Mouse (Mus musculus) brain, adult 2 months (tissue): ENCODE measurements around the gene Crtam.

Source experiments
- DNase-seq: peaks from one replicate; pipeline ENCODE4 v3.0.0; 2011; ENCODE audit warnings: low read depth, low spot score

Gene Crtam

GRCm38 (mm10) chr9:41004415-41004814, at the start of gene Crtam:
Gene Crtam, minus strand, starts transcription at chr9:41004628.
- DNase-seq = no peak

GRCm38 (mm10) chr9:41054166-41054565, 49.7 kb upstream of the Crtam start:
- peak; percentile 98 for DNase-seq

GRCm38 (mm10) chr9:41053478-41053877, 49.0 kb upstream of the Crtam start:
- DNase-seq = no peak

- peak; percentile 69 for DNase-seq
Observed at GRCm38 (mm10) chr9:41051080-41051932, 46.9 kb upstream of the Crtam start.

GRCm38 (mm10) chr9:41050331-41051079, 46.1 kb upstream of the Crtam start:
- peak; percentile 85 for DNase-seq

- DNase-seq = peak; percentile 58
Observed at GRCm38 (mm10) chr9:41049282-41049681, 44.9 kb upstream of the Crtam start.

- peak; percentile 88 for DNase-seq
Observed at GRCm38 (mm10) chr9:41048820-41049219, 44.4 kb upstream of the Crtam start.

GRCm38 (mm10) chr9:41048216-41048615, 43.8 kb upstream of the Crtam start:
- DNase-seq = no peak

GRCm38 (mm10) chr9:41047654-41048053, 43.2 kb upstream of the Crtam start:
- no peak for DNase-seq

- DNase-seq = peak; percentile 95
Observed at GRCm38 (mm10) chr9:41044626-41045025, 40.2 kb upstream of the Crtam start.

- DNase-seq = peak; percentile 85
Observed at GRCm38 (mm10) chr9:41043641-41044040, 39.2 kb upstream of the Crtam start.

GRCm38 (mm10) chr9:41041404-41041803, 37.0 kb upstream of the Crtam start:
- no peak for DNase-seq

GRCm38 (mm10) chr9:41038150-41038664, 33.8 kb upstream of the Crtam start:
- DNase-seq = no peak

- DNase-seq = peak; percentile 58
Observed at GRCm38 (mm10) chr9:41031590-41032489, 27.4 kb upstream of the Crtam start.

- DNase-seq = peak; percentile 41
Observed at GRCm38 (mm10) chr9:41029827-41030226, 25.4 kb upstream of the Crtam start.

- DNase-seq = peak; percentile 78
Observed at GRCm38 (mm10) chr9:41028470-41028869, 24.0 kb upstream of the Crtam start.

- no peak for DNase-seq
Observed at GRCm38 (mm10) chr9:41021690-41022089, 17.3 kb upstream of the Crtam start.

GRCm38 (mm10) chr9:41020486-41020885, 16.1 kb upstream of the Crtam start:
- peak; percentile 80 for DNase-seq

GRCm38 (mm10) chr9:41014512-41014911, 10.1 kb upstream of the Crtam start:
- DNase-seq = peak; percentile 57

GRCm38 (mm10) chr9:41012456-41012855, 8.0 kb upstream of the Crtam start:
- DNase-seq = no peak
